Mouse (Mus musculus): ENCODE measurements at regions not wholly inside any gene's neighbourhood (a gene's known extent, or its start where the extent isn't known, plus 50 kb on each side); places are given as distances from the start of the nearest gene placed in this dataset.

- CTCF ChIA-PET = interaction anchor here (0.5 kb wide), 1 partner anchor 8 kb away, joined by 8 read pairs; no protein-coding TSS in a partner anchor
Observed at GRCm38 (mm10) chr1:55888711-55889366, 483.1 kb downstream of the Plcl1 start.

GRCm38 (mm10) chr1:55890511-55891151 is 484.9 kb downstream of the Plcl1 start:
- CTCF ChIA-PET = no interaction called here

- CTCF ChIA-PET = no interaction called here
Observed at GRCm38 (mm10) chr1:55891894-55892293, 486.2 kb downstream of the Plcl1 start.

- CTCF ChIA-PET = no interaction called here
Observed at GRCm38 (mm10) chr1:55897572-55897971, 491.9 kb downstream of the Plcl1 start.

- CTCF ChIA-PET = no interaction called here
Observed at GRCm38 (mm10) chr1:55898031-55898430, 492.3 kb downstream of the Plcl1 start.

- CTCF ChIA-PET = interaction anchor here (0.6 kb wide), 1 partner anchor 339 kb away, joined by 3 read pairs; no protein-coding TSS in a partner anchor
Observed at GRCm38 (mm10) chr1:55900033-55900432, 494.3 kb downstream of the Plcl1 start.

GRCm38 (mm10) chr1:55903177-55903576 is 497.5 kb downstream of the Plcl1 start:
- CTCF ChIA-PET = interaction anchor here (0.6 to 0.7 kb wide), 2 partner anchors 93 to 196 kb away, joined by 4 to 10 read pairs; no protein-coding TSS in a partner anchor

- CTCF ChIA-PET = no interaction called here
Observed at GRCm38 (mm10) chr1:55904571-55904970, 498.9 kb downstream of the Plcl1 start.

- CTCF ChIA-PET = no interaction called here
Observed at GRCm38 (mm10) chr1:55905232-55905631, 499.5 kb downstream of the Plcl1 start.

GRCm38 (mm10) chr1:55910024-55910423 is 504.3 kb downstream of the Plcl1 start:
- CTCF ChIA-PET = no interaction called here

- CTCF ChIA-PET = no interaction called here
Observed at GRCm38 (mm10) chr1:55914284-55914683, 508.6 kb downstream of the Plcl1 start.

- CTCF ChIA-PET = no interaction called here
Observed at GRCm38 (mm10) chr1:55915940-55916339, 510.2 kb downstream of the Plcl1 start.

GRCm38 (mm10) chr1:55919516-55919915 is 513.8 kb downstream of the Plcl1 start:
- CTCF ChIA-PET = no interaction called here

GRCm38 (mm10) chr1:55946786-55947549 is 541.2 kb downstream of the Plcl1 start:
- CTCF ChIA-PET = no interaction called here

- CTCF ChIA-PET = no interaction called here
Observed at GRCm38 (mm10) chr1:55947618-55948283, 542.0 kb downstream of the Plcl1 start.

GRCm38 (mm10) chr1:55949606-55950005 is 543.9 kb downstream of the Plcl1 start:
- CTCF ChIA-PET = no interaction called here

GRCm38 (mm10) chr1:55957804-55958445 is 552.2 kb downstream of the Plcl1 start:
- CTCF ChIA-PET = no interaction called here

- CTCF ChIA-PET = no interaction called here
Observed at GRCm38 (mm10) chr1:55960291-55960690, 554.6 kb downstream of the Plcl1 start.

GRCm38 (mm10) chr1:55963867-55964266 is 558.1 kb downstream of the Plcl1 start:
- CTCF ChIA-PET = no interaction called here

- CTCF ChIA-PET = no interaction called here
Observed at GRCm38 (mm10) chr1:55966273-55966672, 560.6 kb downstream of the Plcl1 start.

- CTCF ChIA-PET = interaction anchor here (0.7 kb wide), 1 partner anchor 14 kb away, joined by 4 read pairs; no protein-coding TSS in a partner anchor
Observed at GRCm38 (mm10) chr1:55967869-55968268, 562.1 kb downstream of the Plcl1 start.

GRCm38 (mm10) chr1:55977796-55978195 is 572.1 kb downstream of the Plcl1 start:
- CTCF ChIA-PET = no interaction called here
